Mouse (Mus musculus): ENCODE measurements around the gene Cgas.
A peak's percentile ranks its signal among the peaks of the same experiment; 100 is the strongest.
"Not testable (repeated sequence)": the region's sequence is repeated elsewhere in the genome, so short reads cannot be mapped to it uniquely, and the experiment has no call there.

Cgas gene

DNA sequence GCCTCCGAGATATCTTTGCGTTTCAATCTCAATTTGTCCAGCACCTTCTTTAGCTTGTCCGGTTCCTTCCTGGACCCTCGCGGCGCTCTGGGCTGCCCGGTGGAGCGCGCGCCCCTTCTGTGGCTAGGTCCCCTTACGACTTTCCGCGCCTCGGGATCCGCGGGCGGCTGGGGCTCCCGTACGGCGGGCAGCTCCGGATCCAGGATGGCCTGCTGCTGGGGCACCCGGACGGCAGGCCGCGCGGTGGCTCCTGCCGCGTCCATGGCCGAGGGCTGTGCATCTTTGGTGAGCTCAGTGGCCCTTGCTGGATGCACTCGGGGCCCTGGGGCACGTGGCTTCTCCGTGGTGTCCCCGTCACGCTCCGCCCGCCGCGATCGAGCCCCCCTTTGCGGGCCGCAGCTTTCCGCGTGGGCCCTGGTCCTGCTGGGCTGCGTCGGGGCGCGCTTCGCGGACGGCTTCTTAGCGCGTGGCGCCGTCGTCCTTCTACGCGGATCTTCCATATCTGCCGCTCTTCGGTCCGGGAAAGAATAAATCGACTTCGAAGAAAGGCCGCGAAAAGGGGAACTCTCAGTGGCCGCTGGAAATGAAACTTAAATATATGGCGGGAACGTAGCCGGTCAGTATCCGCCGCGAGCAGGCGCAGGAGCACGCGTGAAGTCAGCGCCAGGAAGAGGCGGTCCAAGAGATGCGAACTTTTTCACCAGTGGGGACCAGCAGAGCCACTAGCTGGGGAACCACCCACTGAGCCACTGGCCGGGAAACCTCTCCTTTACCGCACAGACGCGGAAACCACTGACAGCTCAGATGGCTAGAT is at the start of gene Cgas:
TSS of gene Cgas (minus strand) at position 659 of the 814 bp plus-strand sequence.
- peak; percentile 56 for DNase-seq (ENCODE audit: inconsistent ontology term)

DNA sequence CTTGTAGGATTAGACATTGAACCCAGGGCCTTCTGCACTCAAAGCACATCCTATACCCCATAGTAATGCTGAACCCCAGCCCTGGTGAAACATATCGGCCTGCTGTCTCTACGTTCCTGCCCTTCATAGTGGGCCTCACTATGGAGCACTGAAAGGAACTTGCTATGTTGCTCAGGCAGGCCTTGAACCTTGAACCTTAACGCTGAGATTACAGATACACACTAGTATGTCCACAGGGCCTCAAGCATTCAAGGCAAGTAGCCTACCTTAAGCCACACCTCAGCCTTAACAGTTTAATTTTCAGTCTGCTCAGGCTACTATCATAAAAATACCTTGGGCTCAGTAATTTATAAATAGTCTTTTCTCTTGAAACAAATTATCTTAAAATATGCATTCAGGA is 49.2 kb upstream of the Cgas start:
- DNase-seq (ENCODE audit: inconsistent ontology term) = no peak

DNA sequence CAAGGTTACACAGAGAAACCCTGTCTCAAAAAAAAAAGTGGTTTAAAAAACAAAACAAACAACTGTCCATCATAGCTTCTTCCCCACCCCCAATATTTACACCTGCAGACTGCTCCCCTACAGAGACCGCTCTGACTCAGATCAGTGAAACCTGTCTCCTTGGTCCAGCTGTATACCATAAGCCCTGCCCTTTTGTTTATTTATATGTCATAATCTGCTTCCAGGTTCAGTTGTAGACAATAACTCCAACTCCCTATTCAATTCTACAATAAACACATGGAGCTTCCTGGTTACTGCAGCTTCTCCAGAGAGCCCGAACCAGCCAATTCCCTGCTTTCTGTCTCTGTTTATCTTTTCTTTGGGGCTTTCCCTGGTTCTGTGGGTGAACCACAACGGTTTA is 48.1 kb upstream of the Cgas start:
- DNase-seq (ENCODE audit: inconsistent ontology term) = no peak

- DNase-seq (ENCODE audit: inconsistent ontology term) = peak; percentile 63
Observed at GRCm38 (mm10) chr9:78488890-78489420, 45.9 kb upstream of the Cgas start, which contains the start of gene Eef1a1. Eef1a1 (minus strand) TSS chr9:78489151.

- not testable (repeated sequence) for DNase-seq (ENCODE audit: inconsistent ontology term)
Observed at GRCm38 (mm10) chr9:78488021-78488420, 45.0 kb upstream of the Cgas start.

DNA sequence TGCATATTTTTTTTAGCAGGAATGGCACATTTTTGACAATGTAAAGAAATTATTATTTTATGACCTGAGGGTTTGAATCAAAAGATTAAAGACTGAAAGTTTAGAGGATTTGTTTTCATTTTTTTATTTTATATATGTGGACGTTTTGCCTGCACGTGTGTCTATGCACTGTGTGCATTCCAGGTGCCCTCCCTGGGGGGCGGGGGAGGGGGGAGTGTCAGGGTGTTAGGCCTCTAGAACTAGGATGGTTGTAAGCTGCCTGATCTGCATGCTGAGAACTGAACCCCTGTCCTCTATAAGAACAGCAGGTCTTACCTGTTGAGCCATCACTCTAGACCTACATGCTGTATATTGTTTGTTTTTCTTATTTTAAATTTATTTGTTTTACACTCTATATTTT is 41.6 kb upstream of the Cgas start:
- no peak for DNase-seq (ENCODE audit: inconsistent ontology term)

- DNase-seq (ENCODE audit: inconsistent ontology term) = no peak
Observed at GRCm38 (mm10) chr9:78482386-78482785, 39.3 kb upstream of the Cgas start.

- DNase-seq (ENCODE audit: inconsistent ontology term) = peak; percentile 99
Observed at GRCm38 (mm10) chr9:78481423-78482331, 38.6 kb upstream of the Cgas start.

- peak; percentile 86 for DNase-seq (ENCODE audit: inconsistent ontology term)
Observed at GRCm38 (mm10) chr9:78480706-78481358, 37.8 kb upstream of the Cgas start.

- not testable (repeated sequence) for DNase-seq (ENCODE audit: inconsistent ontology term)
Observed at GRCm38 (mm10) chr9:78480227-78480626, 37.2 kb upstream of the Cgas start.

- not testable (repeated sequence) for DNase-seq (ENCODE audit: inconsistent ontology term)
Observed at GRCm38 (mm10) chr9:78479308-78479707, 36.3 kb upstream of the Cgas start.

- DNase-seq (ENCODE audit: inconsistent ontology term) = not testable (repeated sequence)
Observed at GRCm38 (mm10) chr9:78478009-78478605, 35.1 kb upstream of the Cgas start.

DNA sequence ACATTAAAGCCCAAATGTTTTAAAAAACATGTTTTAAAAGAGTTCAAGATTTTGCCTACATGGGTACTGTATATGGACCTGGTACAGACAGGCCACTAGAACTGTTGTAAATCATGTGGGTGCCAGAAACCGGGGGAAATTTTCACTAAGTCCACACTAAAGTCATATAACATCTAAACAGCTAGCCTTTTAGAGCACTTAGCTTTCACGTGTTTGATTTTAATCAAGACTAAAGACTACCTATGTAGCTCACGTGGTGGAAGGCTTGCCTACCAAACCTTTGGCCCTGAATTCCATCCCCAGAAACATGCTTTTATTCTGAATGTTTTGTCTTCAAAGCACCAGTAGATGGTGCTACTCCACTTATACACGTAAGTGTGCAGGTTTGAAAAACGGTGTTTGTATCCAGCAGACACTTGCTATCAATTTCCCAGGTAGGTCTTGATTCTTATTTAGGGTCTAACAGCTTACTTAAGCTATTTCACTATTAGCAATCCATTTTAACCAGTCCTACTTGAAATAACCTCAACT is 34.0 kb upstream of the Cgas start:
- no peak for DNase-seq (ENCODE audit: inconsistent ontology term)

DNA sequence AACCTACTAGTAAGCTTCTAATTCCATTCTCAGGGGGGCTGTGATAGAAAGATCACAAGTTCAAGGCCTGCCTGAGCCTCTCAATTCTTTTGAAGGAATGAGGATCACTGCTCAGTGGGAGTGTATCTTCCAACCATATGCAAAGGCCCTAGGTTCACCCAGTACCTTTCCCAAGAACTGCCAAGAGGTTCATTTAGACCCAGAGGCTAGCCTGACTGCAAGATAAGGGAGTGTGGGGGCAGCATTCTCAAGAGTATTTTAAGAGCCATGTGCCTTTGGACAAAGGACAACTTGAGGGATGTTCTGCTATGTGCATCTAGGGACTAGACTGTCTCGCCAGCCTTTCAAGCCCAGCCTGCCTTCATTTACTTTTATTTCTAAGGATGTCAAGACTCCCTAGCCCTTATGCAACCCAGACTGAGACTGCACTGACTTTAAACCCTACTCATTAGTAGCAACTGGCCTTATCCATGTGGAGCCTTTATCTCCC is 33.5 kb upstream of the Cgas start:
- no peak for DNase-seq (ENCODE audit: inconsistent ontology term)

GRCm38 (mm10) chr9:78475873-78476272 is 32.8 kb upstream of the Cgas start:
- DNase-seq (ENCODE audit: inconsistent ontology term) = no peak

DNA sequence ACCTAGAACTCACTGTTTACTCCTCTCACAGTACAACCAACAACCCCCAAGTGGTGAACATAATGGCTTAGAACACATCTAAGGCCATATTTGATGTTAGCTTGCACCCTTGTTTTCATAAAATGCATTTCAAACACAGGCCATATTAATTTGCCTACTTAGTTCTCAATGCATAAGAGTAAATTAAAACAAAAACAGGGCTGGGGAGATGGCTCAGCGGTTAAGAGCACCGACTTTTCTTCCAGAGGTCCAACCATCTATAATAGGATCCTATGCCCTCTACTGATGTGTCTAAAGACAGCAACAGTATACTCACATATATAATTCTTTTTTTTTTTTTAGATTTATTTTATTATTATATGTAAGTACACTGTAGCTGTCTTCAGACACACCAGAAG is 32.3 kb upstream of the Cgas start:
- DNase-seq (ENCODE audit: inconsistent ontology term) = no peak

- DNase-seq (ENCODE audit: inconsistent ontology term) = peak; percentile 33
Observed at GRCm38 (mm10) chr9:78474771-78475382, 31.8 kb upstream of the Cgas start.

DNA sequence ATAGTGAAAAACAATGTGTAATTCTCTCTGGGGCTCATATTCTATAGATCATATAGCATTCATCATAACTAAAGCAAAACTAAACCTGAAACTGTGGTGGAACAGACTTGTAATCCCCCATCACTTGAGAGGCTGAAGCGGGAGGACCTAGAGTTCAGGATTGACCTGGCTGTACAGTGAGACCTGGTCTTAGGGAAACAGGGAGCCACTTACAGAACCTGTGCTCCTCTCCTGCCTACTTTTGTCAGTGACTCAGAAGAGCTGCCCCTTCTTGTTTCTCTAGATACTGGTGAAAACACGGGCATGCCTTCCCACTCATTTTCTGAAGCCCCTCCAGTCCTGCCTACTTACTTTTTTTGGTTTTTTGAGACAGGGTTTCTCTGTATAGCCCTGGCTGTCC is 31.2 kb upstream of the Cgas start:
- DNase-seq (ENCODE audit: inconsistent ontology term) = no peak

DNA sequence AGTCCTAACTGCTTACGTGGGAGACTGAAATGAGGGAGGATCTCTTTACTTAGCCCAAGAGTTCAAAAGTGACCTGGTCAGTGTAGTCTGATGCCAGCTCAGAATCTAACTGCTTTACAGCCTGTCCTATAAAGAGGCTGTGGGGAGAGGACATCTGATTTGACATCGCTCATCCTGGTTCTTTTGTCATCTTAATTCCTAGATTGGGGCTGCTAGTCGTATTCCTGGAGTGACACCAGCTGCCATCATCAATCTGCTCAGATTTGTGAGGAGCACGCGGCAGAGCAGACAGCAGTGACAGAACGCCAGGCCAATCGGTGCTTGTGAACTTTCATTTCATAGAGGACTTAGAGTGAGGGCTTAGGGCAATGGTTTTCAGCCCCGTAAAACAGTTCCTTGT is 30.6 kb upstream of the Cgas start:
- no peak for DNase-seq (ENCODE audit: inconsistent ontology term)

DNA sequence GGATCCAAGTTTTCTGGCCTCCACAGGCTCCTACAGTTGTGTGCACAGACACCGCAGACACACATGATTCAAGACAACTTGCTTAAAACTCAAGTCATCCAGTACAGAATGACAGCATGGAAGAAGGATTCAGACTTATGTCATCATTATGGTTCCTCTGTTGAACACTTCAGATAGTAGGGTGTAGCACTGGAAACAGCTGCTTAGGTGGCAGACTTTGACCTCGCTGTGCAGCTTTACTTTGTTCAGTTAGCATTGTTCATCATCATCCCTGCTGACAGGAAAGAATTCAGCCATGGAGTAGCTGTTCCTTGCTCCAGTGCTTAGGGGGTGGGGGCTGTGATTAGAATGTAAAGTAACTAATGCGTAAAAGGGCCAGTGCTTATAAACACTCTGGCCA is 22.7 kb upstream of the Cgas start:
- DNase-seq (ENCODE audit: inconsistent ontology term) = no peak

- DNase-seq (ENCODE audit: inconsistent ontology term) = no peak
Observed at GRCm38 (mm10) chr9:78463337-78463736, 20.3 kb upstream of the Cgas start.
